Mouse (Mus musculus) E14TG2a.4 (cell line): ENCODE results near the gene Gm17571.

Experiments used
- CTCF ChIP-seq: conservative IDR thresholded peaks from 2 replicates; pipeline ENCODE4 v1.5.1; 2014; ENCODE audit warnings: low read length
- NANOG ChIP-seq: IDR thresholded peaks from 2 replicates; pipeline ENCODE4 v1.6.1; 2014; ENCODE audit warnings: borderline replicate concordance, low read length, mixed read lengths
- POU5F1 ChIP-seq: IDR thresholded peaks from 2 replicates; pipeline ENCODE4 v1.6.1; 2014; ENCODE audit warnings: low read length, borderline replicate concordance

DNA sequence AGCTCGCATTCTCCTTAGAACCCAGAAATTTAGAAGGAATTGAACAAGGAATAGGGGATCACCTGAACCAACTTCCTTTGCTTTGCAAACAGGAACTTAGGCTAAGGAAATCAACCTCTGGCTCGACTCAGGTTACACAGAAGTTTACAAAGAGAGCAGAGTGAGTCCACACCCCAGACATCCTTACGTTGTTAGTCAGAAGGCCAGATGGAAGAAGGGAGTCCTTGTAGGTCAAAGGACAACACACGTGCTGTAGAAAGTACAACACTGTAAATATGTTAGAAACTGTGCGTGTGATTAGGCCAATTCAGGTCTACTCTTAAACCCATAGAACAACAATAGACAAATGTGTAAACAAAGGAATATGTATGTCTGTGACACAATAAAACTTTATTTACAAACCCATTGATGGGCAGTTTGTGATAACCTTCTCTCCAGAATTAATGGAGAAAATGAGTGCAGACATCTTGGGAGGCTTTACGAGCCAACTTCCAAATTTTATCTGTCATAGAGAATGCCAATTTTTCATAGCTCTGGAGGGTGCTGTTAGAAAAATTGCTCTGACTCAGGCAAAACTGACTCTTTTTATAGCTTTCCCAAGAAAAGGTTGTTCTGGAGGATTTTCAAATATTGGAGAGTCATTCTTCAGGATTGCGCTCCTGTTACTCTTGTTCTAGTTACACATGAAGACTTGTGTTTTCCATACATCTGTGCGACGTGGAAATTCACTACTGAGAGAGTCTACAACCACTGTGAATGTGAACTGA lies 45.5 kb upstream of the Gm17571 start:
- TF ChIP-seq CTCF (no peak), POU5F1 (no peak), NANOG (no peak)
